Mouse (Mus musculus) neutrophil, adult 83 days (primary cell): ENCODE results near the gene Aox1. TPM values are rescaled to one million over a fixed set of nuclear protein-coding genes. Genes with fewer than 3 reads are reported as not detected.

Source experiments
- total RNA-seq, 2 experiments: library from RNA; stranded (reverse); gene quantifications; one replicate each; pipeline ENCODE4 v1.2.4; 2023

Aox1 gene
- under 1 TPM; 0.13 to 0.44 TPM for total RNA-seq

DNA sequence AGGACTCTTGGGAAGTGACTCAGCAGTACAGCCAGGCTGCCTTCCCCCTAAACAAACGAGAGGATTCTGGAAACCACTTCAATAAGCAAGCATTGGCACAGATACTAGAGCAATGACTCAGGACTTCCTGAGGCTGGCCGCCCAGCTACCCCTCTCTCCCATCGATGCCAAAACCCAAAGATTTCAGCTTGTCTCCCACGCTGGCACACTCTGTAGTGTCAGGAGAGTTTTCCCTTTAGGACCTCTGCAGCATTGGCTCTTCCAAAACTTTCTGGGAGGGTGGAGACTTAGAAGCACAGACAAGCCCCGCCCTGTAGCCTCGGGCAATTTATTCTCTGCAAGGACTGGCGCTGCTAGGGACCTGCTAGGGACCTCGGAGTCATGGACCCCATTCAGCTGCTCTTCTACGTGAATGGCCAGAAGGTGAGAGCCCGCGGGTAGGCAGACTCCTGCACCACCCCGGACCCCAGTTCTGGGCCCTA, at the start of gene Aox1:
Gene Aox1 (plus strand): TSS at position 296 of the 482 bp plus-strand sequence.

DNA sequence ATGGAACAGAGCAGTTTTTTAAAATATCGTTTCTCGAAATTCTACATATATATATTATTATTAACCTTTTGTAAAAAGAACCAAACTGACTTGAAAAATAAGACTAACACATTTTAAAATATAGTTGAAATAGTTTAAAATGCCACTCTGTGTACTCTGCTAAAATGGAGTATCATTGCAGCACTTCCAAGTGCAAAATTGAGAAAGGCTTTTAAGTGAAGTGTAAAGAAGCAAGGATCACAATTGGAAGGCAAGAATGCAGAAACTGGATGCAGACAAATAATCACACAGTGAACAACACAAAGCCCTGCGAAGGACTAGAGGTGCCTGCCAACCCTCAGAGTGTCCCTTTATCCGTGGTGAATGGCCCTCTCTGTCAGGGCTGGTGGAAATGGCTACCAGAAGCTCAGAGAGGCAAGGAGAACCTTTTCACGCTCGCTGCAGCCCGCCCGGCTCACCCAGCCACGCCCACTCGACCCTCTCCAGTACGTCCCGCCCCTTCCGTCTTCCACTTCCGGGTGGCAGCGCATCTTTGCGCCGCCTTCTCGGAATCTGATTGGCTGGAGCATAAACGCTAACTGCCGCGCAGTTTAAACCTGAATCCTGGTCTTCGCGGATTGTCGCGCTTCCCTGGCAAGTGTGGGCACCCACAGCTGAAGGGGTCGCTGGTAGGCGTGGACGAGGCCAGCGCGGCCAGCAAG, 34.1 kb upstream of the Aox1 start, which contains the start of gene Sgo2a:
Gene Sgo2a (plus strand): TSS at position 540 of the 701 bp plus-strand sequence.

DNA sequence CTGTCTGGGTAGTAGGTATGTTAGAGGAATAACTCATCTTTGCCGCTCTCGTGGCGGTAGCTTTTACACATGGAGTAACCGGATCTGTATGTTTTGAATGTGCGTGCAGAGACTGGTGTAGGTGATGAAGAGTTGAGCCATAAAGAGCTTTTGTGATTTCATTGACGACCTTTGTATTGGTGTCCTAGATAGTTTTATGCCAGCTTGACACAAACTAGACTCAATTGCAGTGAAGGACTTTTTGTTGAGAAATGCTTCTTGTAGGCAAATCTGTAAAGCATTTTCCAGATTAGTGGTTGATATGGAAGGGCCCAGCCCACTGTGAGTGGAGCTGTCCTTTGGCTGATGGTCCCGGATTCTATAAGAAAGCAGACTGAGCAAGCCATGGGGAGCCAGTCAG, 10.9 kb upstream of the Aox1 start, which contains the start of gene Kctd18:
Gene Kctd18 (minus strand): TSS at position 101 of the 400 bp plus-strand sequence.

DNA sequence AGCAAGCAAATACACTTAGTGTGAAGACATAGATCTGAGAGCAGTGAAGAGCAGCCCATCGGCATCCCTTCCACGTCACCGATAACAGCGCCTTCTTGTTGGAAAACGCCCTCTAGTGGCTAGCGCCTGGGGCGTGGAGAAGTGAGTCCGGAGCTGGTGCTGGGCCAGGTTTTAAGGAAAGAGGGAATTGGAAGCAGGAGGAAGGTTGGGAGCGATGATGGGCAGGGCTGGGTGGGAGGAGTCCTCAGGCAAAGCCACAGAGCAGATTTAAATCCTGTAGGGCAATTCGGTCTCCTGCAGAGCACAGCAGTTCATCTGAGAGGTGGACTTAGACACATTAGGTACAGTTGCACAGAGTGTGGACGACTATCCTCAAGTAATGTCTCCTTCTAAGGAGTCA, 83.1 kb downstream of the Aox1 start, which contains the start of gene Aox3:
Gene Aox3 (plus strand): TSS at position 251 of the 400 bp plus-strand sequence.

Other genes starting within 250 kb of the Aox1 start
- gene Sgo2a, start 34.0 kb upstream of the Aox1 start, total RNA-seq: 10 to 100 TPM; 18.6 to 20.9 TPM
- gene Kctd18, start 11.0 kb upstream of the Aox1 start, total RNA-seq: 10 to 100 TPM; 13.1 to 13.4 TPM
- gene Aox3, start 83.2 kb downstream of the Aox1 start, total RNA-seq: under 1 TPM; 0.26 to 0.88 TPM
- under 1 TPM; 0.24 to 0.42 TPM for gene Aox4, start 180.5 kb downstream of the Aox1 start, total RNA-seq
- gene Aox2, start 248.4 kb downstream of the Aox1 start, total RNA-seq: under 1 TPM in 1 of 2 experiments, not detected in 1; 0.18 TPM